Mouse (Mus musculus) CH12.LX (cell line): ENCODE results near the gene Trip12. TPM values are rescaled to one million over a fixed set of nuclear protein-coding genes. Genes with fewer than 3 reads are reported as not detected.

Experiments used
- DNase-seq: peaks from one replicate; pipeline ENCODE4 v3.0.0-alpha.2; 2013; ENCODE audit errors: extremely low read depth
- H3K27ac ChIP-seq: 2 replicates; pipeline ENCODE4 v1.5.1; 2012; ENCODE audit warnings: low read depth, mild to moderate bottlenecking, control low read depth, moderate library complexity; ENCODE audit not compliant: insufficient read depth
- H3K27me3 ChIP-seq: replicated peaks from 2 replicates; pipeline ENCODE3; 2012; ENCODE audit warnings: inconsistent platforms
- H3K36me3 ChIP-seq, 2 experiments: replicated peaks in 1 of 2; 2 replicates each; pipeline versions ENCODE3 to v1.6.1; 2012; ENCODE audit warnings: inconsistent platforms in 1 of 2, low read length in 1 of 2, mild to moderate bottlenecking in 1 of 2, mixed read lengths in 1 of 2, moderate library complexity in 1 of 2; ENCODE audit not compliant: control insufficient read depth in 1 of 2, insufficient read depth in 1 of 2
- H3K4me1 ChIP-seq, 2 experiments: 2 replicates each; pipeline ENCODE4 v1.6.1; 2012; ENCODE audit warnings: inconsistent platforms in 1 of 2, moderate library complexity in 1 of 2; ENCODE audit not compliant: insufficient read depth in 2 of 2, control insufficient read depth in 1 of 2
- H3K4me2 ChIP-seq: 2 replicates; pipeline ENCODE4 v1.6.1; 2012; ENCODE audit warnings: low read depth, mild to moderate bottlenecking, control low read depth; ENCODE audit not compliant: poor library complexity, insufficient read depth, severe bottlenecking
- H3K4me3 ChIP-seq, 3 experiments: fragments of 150-350 bp in 1 of 3; sonication (generic) in 1 of 3; replicated peaks in 1 of 3; 2 replicates each; pipeline versions ENCODE3 to v1.5.1; 2011 to 2012; ENCODE audit warnings: low read depth in 2 of 3, low read length in 2 of 3, mild to moderate bottlenecking in 2 of 3, moderate library complexity in 2 of 3, control low read depth in 1 of 3, improper control_type of control experiment in 1 of 3, inconsistent platforms in 1 of 3, mixed read lengths in 1 of 3; ENCODE audit not compliant: poor library complexity in 1 of 3
- H3K79me2 ChIP-seq: replicated peaks from 2 replicates; pipeline ENCODE4 v1.6.1; 2012; ENCODE audit warnings: mild to moderate bottlenecking, moderate library complexity; ENCODE audit not compliant: control insufficient read depth, poor library complexity, insufficient read depth, severe bottlenecking; ENCODE audit errors: extremely low read depth
- H3K9ac ChIP-seq: 2 replicates; pipeline ENCODE4 v1.6.1; 2012; ENCODE audit warnings: low read depth, mild to moderate bottlenecking, control low read depth, moderate library complexity; ENCODE audit not compliant: insufficient read depth
- H3K9me3 ChIP-seq: replicated peaks from 2 replicates; pipeline ENCODE3; 2012; ENCODE audit warnings: low read length, inconsistent platforms, mixed read lengths
- CHD1 ChIP-seq: IDR thresholded peaks from 2 replicates; pipeline ENCODE4 v1.6.1; 2012; ENCODE audit warnings: low read depth, low read length, improper control_type of control experiment, inconsistent platforms
- ETS1 ChIP-seq: conservative IDR thresholded peaks from 2 replicates; pipeline ENCODE4 v1.6.1; 2012; ENCODE audit warnings: low read depth, mild to moderate bottlenecking, inconsistent platforms, low read length, improper control_type of control experiment, moderate library complexity
- HCFC1 ChIP-seq: IDR thresholded peaks from 2 replicates; pipeline ENCODE4 v1.6.1; 2012; ENCODE audit warnings: low read depth, mild to moderate bottlenecking, inconsistent platforms, low read length, improper control_type of control experiment
- IRF4 ChIP-seq: IDR thresholded peaks from 2 replicates; pipeline ENCODE4 v1.6.1; 2014; ENCODE audit warnings: low read depth, mild to moderate bottlenecking, inconsistent platforms, low read length, improper control_type of control experiment
- JUND ChIP-seq: conservative IDR thresholded peaks from 2 replicates; pipeline ENCODE4 v1.6.1; 2011; ENCODE audit warnings: low read depth, low read length, improper control_type of control experiment
- KAT2A ChIP-seq: IDR thresholded peaks from 2 replicates; pipeline ENCODE4 v1.6.1; 2012; ENCODE audit warnings: low read length, improper control_type of control experiment, inconsistent platforms; ENCODE audit not compliant: insufficient replicate concordance
- MAFK ChIP-seq: IDR thresholded peaks from 2 replicates; pipeline ENCODE4 v1.6.1; 2011; ENCODE audit warnings: low read length, improper control_type of control experiment; ENCODE audit not compliant: insufficient replicate concordance
- MAZ ChIP-seq: IDR thresholded peaks from 2 replicates; pipeline ENCODE4 v1.6.1; 2012; ENCODE audit warnings: low read depth, mild to moderate bottlenecking, inconsistent platforms, low read length, improper control_type of control experiment, moderate library complexity
- MEF2A ChIP-seq: IDR thresholded peaks from 2 replicates; pipeline ENCODE4 v1.6.1; 2014; ENCODE audit warnings: low read depth, mild to moderate bottlenecking, inconsistent platforms, low read length, improper control_type of control experiment, borderline replicate concordance
- MXI1 ChIP-seq: IDR thresholded peaks from 2 replicates; pipeline ENCODE4 v1.6.1; 2011; ENCODE audit warnings: mild to moderate bottlenecking, low read depth, low read length, improper control_type of control experiment
- PAX5 ChIP-seq: IDR thresholded peaks from 2 replicates; pipeline ENCODE4 v1.6.1; 2012; ENCODE audit warnings: low read length, inconsistent platforms, mixed read lengths
- POLR2A ChIP-seq: IDR thresholded peaks from 2 replicates; pipeline ENCODE4 v1.6.1; 2011; ENCODE audit warnings: low read depth, mild to moderate bottlenecking, improper control_type of control experiment, low read length
- POLR2AphosphoS2 ChIP-seq: IDR thresholded peaks from 2 replicates; pipeline ENCODE4 v1.6.1; 2011; ENCODE audit warnings: low read depth, low read length, improper control_type of control experiment
- RAD21 ChIP-seq: IDR thresholded peaks from 2 replicates; pipeline ENCODE4 v1.6.1; 2011; ENCODE audit warnings: low read depth, mild to moderate bottlenecking, low read length, improper control_type of control experiment, moderate library complexity
- RCOR1 ChIP-seq: conservative IDR thresholded peaks from 2 replicates; pipeline ENCODE4 v1.6.1; 2012; ENCODE audit warnings: low read depth, mild to moderate bottlenecking, inconsistent platforms, low read length, improper control_type of control experiment
- SIN3A ChIP-seq: IDR thresholded peaks from 2 replicates; pipeline ENCODE4 v1.6.1; 2012; ENCODE audit warnings: low read length, improper control_type of control experiment, inconsistent platforms
- SMC3 ChIP-seq: IDR thresholded peaks from 2 replicates; pipeline ENCODE4 v1.6.1; 2011; ENCODE audit warnings: low read depth, low read length, improper control_type of control experiment
- TBP ChIP-seq: conservative IDR thresholded peaks from 2 replicates; pipeline ENCODE4 v1.6.1; 2011; ENCODE audit warnings: low read depth, low read length, improper control_type of control experiment
- TCF12 ChIP-seq: IDR thresholded peaks from 2 replicates; pipeline ENCODE4 v1.6.1; 2014; ENCODE audit warnings: low read depth, mild to moderate bottlenecking, inconsistent platforms, low read length, improper control_type of control experiment
- USF1 ChIP-seq: IDR thresholded peaks from 2 replicates; pipeline ENCODE4 v1.6.1; 2014; ENCODE audit warnings: low read depth, mild to moderate bottlenecking, inconsistent platforms, low read length, improper control_type of control experiment
- USF2 ChIP-seq: conservative IDR thresholded peaks from 2 replicates; pipeline ENCODE4 v1.6.1; 2011; ENCODE audit warnings: low read depth, low read length, improper control_type of control experiment
- ZMIZ1 ChIP-seq: IDR thresholded peaks from 2 replicates; pipeline ENCODE4 v1.6.1; 2012; ENCODE audit warnings: low read depth, mild to moderate bottlenecking, inconsistent platforms, low read length, improper control_type of control experiment
- ZNF384 ChIP-seq: IDR thresholded peaks from 2 replicates; pipeline ENCODE4 v1.6.1; 2012; ENCODE audit warnings: low read depth, low read length, improper control_type of control experiment, inconsistent platforms
- dilution Hi-C: fragments of 300-500 bp; cut with MboI; formaldehyde crosslinking; loops from 2 replicates; pipeline ENCODE4 v1.14.3; 2020; ENCODE audit warnings: low sequenced_read_pairs; ENCODE audit not compliant: extremely low pct_unique_long_range_greater_than_20kb, extremely low pct_ligation_motif_present
- in situ Hi-C: fragments of 300-500 bp; cut with MboI; formaldehyde crosslinking; loops from 3 replicates; pipeline ENCODE4 v1.14.3; 2019; ENCODE audit warnings: low sequenced_read_pairs, low pct_ligation_motif_present, low pct_unique_long_range_greater_than_20kb, mixed read lengths
- polyA plus RNA-seq: library from polyadenylated mRNA; unstranded; fragments of >175 nt; gene quantifications from 2 replicates; pipeline ENCODE4 v1.2.1, GENCODE M21; 2012; ENCODE audit warnings: low read depth; ENCODE audit not compliant: insufficient read length
- total RNA-seq, 2 experiments: library from RNA; depleted of rRNA; stranded (reverse); fragments of 300-350 nt in 1 of 2; fragments of >200 nt in 1 of 2; gene quantifications; 2 replicates each; pipeline ENCODE4 v1.2.3; 2012 to 2014

Gene Trip12
- total and polyA plus RNA-seq, 3 experiments = 75.6 to 93.8 (median 90.2) TPM

GRCm38 (mm10) chr1:84843366-84843765 is 3.0 kb upstream of the Trip12 start:
- Histone ChIP-seq H3K36me3 (peaks cover 0 to 9% of the 10 kb centered on the region in 2 experiments), H3K79me2 (peaks cover 12% of the 10 kb centered on the region), H3K4me3 (no peak overlapping the region), H3K27ac (no peak overlapping the region), H3K9me3 (no peaks in the 10 kb centered on the region), H3K27me3 (no peaks in the 10 kb centered on the region), H3K4me1 (peaks cover 0 to 3% of the 10 kb centered on the region in 2 experiments; a peak in 1 of 4 replicates), H3K9ac (no peak overlapping the region), H3K4me2 (no peak overlapping the region)
- DNase-seq = no peak
- no peak for TF ChIP-seq POLR2AphosphoS2
- in situ Hi-C loops (no loop called here), dilution Hi-C loops (no loop called here)

- in situ Hi-C loops (no loop called here), dilution Hi-C loops (no loop called here)
- Histone ChIP-seq H3K27ac (no peak overlapping the region), H3K4me1 (peaks cover 0 to 13% of the 10 kb centered on the region in 2 experiments; a peak in 2 of 4 replicates), H3K36me3 (peaks cover 0 to 3% of the 10 kb centered on the region in 2 experiments), H3K9ac (peak overlapping the region; percentile 99; the same call in 1 of the 2 replicates), H3K9me3 (no peaks in the 10 kb centered on the region), H3K27me3 (no peaks in the 10 kb centered on the region), H3K4me2 (no peak overlapping the region; the same call in 1 of the 2 replicates), H3K79me2 (peaks cover 33% of the 10 kb centered on the region), H3K4me3 (no peak overlapping the region)
- TF ChIP-seq IRF4 (no peak), MAFK (no peak), ZMIZ1 (no peak), RAD21 (no peak), TCF12 (no peak), KAT2A (no peak), MXI1 (no peak)
- no peak for DNase-seq
Measured at GRCm38 (mm10) chr1:84841061-84841460, 745 bp upstream of the Trip12 start.

DNA sequence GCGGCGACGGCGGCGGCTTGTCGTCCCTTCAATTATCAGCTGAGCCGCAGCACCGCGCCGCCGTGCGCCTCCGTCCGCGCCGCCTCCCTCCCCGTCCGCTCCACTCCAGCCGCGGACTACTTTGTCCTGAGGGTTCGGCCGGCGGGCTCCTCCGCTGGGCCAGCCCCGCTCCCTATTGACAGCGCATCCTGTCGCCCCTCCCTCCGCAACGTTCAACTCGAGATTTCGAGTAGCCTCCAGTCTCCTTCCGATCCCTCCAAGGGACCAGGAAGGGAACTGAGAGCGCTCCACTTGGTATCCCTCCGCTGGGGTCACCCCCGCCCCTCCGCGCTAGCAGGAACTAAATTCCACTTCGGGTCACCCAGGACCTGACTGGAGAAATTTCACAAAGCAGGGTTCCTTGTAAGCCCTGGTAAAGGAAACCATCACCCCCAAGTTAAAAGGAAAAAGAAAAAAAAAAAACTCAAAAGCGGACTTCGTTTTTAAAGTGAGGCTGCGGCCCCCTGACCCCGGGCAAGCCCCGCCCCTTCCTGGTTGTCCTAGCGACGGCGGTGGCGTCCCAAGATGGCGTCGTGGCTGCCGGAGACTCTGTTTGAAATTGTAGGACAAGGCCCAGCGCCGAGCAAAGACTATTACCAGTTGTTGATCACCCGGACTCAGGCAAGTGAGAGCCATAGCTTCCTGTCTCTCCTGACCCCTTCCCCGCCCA is 853 bp downstream of the Trip12 start, which contains the start of gene Fbxo36:
Fbxo36 (plus strand) TSS at position 533 of the 709 bp plus-strand sequence.
- Histone ChIP-seq H3K4me3 (peak within 1 kb of the TSS; percentile 82 to 84 (median 84)), H3K4me1 (peaks cover 0 to 13% of the 10 kb centered on the region in 2 experiments; a peak in 2 of 4 replicates), H3K36me3 (peaks cover 0 to 2% of the 10 kb centered on the region in 2 experiments), H3K27ac (peak within 1 kb of the TSS; percentile 91), H3K9me3 (no peaks in the 10 kb centered on the region), H3K9ac (peak within 1 kb of the TSS; percentile 99), H3K27me3 (no peaks in the 10 kb centered on the region), H3K4me2 (peak within 1 kb of the TSS; percentile 95), H3K79me2 (peaks cover 45% of the 10 kb centered on the region)
- dilution Hi-C loops (no loop called here), in situ Hi-C loops (no loop called here)
- DNase-seq = peak; percentile 91
- TF ChIP-seq MEF2A (no peak), CHD1 (no peak), SMC3 (no peak), ZMIZ1 (no peak), SIN3A (peak; percentile 96), TCF12 (peak; percentile 55; the same call in 1 of the 2 replicates), RAD21 (no peak), RCOR1 (no peak), HCFC1 (peak; percentile 77), ZNF384 (0 out of 2 replicates have a peak, but pooled peaks have one; percentile 49), JUND (no peak), PAX5 (no peak), USF2 (no peak), USF1 (no peak), TBP (peak; percentile 27; the same call in 1 of the 2 replicates), KAT2A (peak; percentile 96; the same call in 1 of the 2 replicates), MXI1 (peak; percentile 93), MAZ (peak; percentile 98), ETS1 (peak; percentile 54; the same call in 1 of the 2 replicates), POLR2A (peak; percentile 57)
